Mouse (Mus musculus) right cerebral cortex, postnatal 25 days (tissue): ENCODE results near the gene Mta1.

ENCODE experiments used
- DNase-seq: peaks from one replicate; pipeline ENCODE4 v3.0.0; 2022

The Mta1 gene

DNA sequence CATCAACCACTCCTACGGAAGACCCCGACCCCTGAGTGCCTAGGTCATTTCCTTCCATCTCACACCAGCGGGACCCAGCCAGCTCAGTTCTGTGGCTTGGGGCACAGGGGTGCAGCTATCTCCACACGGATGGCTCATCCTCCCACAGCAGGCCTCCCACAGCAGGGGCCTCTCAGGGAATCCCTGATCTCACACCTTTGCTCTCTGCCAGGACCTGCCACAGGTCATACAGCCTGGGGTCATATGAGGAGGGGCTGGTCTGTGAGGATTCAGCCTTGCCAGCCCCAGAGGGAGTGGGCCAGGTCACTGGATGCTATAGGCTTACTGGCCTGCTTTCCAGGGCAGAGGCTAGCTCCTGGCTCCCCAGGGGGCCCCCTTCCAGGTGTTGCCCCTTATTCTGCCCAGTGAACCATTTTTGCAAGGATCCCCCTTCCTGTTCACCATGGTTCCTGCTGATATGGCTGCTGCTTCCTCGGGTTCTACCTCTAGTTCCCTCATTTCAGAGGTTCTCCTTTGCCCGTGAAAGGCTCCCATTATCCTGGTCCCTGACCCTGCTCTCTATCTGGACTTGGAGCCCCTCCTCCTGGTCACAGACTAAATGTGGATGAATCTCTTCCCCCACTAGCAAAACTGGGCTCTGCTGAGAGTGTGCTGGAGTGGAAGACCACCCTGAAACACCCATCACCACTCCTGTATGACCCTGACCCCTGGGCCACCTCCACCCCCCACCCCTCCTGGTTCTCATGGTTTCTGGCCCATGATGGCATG is 1.6 kb downstream of the Mta1 start:
- DNase-seq, result no peak

DNA sequence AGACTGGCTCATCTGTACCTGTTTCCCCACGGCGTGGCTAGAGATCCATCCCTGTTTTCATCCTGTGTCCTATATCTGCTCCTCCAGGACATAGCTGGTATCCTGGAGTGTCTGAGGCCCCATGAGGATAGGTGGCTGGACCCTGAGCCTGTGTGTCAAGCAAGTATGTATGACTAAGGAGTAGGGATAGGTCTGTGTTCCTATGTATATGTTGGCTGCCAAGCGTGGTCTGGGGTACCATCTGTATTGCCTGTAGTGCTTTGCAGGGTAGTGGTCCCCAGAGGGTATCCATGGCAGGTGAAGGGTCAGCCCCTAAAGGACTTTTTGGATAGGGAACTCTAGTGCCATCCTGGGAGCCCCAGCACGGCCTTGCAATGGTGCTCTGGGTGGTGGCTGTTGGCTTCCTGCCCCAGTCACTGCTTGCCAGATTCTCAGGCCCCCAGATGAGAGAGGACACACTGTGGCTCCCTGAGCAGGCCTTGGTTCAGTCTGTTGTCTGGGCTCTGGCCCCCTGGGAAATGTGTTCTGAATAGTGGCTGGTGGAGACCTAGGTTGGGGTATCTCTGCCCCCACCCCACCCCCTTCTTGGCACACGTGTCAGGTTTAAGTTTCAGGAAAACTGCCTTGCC is 2.5 kb downstream of the Mta1 start:
- no peak for DNase-seq

DNA sequence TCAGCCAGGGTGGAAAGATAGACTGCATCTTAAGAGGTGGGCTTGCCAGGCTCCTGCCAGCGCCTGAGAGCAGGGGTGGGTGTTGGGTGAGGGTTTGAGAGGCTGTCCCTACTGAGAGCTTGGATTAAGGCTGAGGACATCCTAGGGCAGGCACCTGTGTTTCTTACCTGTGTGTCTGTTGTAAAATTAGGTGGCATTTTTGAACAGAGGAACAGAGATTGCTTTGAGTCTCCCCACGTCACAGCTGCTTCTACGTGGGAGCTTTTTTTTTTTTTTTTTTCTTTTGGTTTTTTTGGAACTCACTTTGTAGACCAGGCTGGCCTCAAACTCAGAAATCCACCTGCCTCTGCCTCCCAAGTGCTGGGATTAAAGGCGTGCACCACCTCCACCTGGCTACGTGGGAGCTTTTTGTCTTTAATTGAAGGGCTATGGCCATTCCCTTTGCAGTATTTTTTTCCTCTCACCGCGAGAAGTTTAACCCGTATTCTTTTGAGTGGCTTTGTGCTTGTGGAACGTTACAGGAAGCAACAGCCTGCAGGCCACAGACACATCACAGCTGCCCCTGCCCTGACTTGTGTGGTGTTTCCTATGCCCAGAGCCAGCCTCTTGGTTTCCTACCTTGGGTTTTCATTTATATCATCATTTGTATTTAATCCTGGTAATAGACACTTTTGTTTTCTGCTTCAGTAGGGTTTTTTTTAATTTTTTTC is 3.3 kb downstream of the Mta1 start:
- no peak for DNase-seq

DNA sequence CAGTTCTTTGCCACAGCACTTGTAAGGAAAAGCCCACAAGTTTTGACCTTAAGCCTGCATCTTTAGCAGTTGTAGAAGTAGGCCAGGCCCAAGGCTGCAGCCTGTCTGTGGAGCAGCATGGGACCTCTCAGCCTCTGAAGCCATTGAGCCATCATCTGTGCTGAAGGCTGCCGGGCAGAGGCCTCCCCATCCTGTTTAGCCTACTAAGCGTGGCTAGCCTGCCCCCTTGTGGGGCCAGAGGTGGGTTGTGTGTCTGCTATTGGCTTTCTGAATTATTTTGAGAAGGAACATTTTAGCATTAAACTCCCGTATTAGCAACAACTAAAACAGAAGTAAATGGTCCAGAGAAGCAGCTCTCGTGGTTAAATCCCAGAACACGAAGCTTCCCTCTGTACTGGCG is 4.4 kb downstream of the Mta1 start:
- DNase-seq, result peak; percentile 47

DNA sequence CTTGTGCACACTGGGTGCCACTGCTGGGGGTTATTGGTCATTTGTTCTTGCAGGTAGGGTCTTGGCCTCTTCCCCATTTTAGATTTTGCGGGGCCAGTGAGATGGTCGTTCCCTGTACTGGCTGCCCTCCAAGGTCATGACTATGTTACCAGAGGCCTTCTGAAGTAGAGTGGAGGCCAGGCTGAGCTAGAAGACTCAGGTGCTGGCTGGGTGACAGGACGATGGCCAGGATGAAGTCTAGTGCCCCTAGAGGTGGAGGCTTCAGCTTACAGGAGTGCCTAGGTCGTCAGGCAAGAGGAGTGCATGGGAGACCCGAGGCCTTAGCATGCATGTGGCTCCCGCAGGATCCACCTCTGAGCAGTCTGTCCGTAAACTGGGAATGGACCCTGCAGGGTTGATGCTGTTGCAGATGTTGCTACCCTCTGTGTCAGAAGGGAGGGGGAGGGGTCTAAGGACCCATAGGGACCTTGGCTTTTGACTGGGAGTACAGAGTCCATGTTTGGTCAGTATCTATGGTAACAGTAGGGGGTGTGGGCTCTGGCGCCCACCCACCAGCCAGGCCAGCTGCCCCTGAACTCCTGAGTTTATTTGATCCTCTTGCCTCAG is 5.9 kb downstream of the Mta1 start:
- no peak for DNase-seq

DNA sequence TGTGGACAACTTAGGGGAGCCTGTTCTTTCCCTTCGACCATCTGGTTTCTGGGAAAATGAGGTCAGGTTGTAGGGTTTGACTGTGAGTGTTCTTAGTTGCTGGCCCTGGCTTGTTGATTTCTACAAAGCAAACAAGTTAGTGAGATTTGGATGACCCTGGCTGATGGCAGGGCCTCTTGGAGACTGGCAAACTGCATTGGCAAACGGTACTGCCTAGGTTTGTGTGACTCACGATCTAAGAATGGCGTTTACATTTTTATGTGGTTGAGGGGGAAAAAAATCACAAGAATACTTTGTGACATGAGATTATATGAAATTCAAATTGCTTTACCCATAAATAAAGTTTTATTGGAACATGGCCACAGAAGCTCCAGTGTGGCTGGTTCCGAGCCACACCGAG is 8.3 kb downstream of the Mta1 start:
- no peak for DNase-seq

DNA sequence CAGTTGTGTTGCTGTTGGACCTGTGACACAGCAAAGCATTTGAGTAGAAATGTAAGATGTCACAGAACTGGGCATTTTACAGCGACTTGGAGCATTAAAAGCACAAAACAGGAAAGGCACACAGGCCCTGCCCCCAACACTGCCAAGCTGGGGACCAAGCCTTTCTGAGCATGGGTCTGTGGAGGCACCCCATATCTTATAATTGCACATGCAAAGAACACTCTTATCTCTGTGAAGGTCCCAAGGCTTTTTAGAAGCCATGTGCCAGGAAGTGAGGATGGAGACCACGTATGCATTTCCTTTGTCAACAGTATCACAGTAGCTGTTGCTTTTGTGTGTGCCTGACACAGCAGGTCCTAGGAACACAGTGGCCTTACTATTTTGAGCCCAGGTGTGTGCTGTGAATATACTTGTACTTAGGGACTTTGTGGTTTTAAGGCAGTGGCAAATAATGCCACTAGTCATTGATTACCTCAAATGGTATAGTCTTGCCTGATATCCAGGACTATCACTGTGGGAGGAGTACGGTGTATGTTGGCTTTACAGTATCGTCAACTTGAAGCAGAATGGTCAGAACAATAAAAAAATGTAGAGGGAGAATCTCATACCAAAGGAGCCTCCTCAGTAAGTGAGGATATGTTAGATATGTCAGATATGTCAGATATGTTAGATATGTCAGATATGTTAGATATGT is 9.5 kb downstream of the Mta1 start:
- no peak for DNase-seq

DNA sequence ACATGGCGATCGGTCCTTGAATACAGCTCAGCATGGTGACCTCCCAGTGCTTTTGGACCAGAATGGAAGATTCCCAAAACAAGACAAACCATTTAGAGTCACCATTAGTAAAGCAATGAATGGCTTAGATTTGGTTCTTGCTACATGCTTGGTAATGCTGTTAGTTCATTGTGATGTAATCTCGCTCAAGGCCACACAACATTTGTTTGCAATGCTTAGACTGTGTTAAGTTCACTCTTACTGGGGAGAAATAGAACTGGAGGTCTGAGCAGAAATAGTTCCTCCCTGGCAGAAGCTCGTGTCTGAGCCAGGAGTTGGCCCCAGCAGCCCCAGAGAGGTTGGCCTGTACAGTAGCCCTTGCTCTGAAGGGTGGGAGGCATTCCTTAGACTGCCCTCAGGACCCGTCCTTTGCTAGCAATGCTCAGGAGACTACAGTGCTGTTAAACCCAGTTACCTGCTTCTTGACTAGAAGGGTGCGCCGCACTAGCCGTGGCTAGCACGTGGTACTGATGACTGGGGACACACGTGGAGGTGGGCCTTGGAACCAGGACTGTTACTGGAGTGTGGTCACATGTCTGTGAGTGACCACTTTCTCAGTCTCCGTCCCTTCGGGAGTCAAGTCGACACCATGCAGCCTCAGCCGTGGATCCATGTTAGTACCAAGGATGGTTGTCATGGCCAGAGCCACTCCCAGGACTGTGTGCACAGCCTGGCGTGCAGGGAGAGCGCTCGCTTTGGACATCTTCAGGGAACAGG is 10.6 kb downstream of the Mta1 start:
- no peak for DNase-seq

DNA sequence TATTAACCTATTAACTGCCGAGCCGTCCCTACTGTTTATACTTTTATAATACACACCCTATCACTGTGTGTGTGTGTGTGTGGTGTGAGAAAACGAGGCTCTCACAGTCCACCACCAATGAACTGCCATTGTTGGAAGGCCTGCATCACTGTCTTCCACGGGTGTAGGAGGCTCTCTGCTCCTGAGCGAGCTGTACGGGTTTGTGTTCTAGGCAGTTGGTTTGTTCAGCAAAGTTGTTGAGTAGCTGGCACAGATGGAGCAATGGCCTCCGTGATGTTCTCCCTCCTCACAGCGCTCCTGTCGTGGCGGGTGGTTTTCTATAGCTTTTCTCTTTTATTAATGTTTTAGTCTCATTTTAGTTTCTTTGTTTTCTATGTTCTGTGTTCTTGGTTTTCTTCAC is 11.7 kb downstream of the Mta1 start:
- no peak for DNase-seq

DNA sequence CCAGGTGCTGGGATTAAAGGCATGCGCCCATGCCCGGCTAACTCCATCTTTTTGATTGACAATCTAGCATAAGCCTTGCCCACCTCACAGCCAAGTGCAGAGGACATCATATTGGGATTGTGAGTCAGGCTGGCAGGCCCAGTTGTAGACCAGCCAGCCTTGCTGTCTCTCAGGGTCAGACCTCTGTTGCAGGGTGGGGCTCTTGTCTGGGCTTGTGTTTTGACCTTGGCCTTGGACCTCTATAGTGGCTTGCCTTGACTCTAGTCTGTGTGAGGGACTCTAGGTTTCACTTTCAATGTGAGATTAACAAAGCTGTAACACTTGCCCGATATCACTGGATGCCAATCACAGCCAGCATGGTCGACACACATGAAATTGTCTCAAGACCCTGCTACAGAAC is 16.1 kb downstream of the Mta1 start:
- no peak for DNase-seq

DNA sequence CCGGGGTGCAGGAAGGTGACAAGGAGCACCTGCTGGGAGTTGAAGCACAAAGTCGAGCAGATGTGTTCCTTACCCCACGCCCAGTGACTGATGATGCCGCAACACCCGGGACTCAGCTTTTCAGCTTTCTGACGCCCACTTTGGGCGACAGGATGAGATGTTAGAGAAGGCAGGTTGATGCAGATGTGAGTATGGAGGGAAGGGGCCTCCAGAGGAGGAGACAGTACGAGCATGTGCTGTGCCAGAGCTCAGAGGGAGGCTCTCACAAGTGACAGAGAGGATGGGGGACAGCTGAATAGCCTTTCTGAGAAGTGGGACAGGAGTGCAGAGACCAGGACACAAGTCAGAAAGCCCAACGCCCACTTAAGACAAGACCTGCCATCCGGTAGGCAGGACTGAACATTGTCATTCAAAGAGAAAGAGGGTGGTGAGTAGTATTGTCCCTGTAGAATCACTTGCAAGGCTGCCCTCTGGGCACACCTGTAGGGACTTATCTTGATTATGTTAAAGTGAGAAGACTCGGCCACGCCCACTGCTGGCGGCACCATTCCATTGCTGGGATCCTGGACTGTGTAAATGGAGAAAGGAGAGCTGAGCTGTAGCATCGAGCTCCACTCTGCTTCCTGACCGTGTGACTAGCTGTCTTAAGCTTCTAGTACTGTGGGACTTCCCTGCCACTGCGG is 16.9 kb downstream of the Mta1 start:
- no peak for DNase-seq

DNA sequence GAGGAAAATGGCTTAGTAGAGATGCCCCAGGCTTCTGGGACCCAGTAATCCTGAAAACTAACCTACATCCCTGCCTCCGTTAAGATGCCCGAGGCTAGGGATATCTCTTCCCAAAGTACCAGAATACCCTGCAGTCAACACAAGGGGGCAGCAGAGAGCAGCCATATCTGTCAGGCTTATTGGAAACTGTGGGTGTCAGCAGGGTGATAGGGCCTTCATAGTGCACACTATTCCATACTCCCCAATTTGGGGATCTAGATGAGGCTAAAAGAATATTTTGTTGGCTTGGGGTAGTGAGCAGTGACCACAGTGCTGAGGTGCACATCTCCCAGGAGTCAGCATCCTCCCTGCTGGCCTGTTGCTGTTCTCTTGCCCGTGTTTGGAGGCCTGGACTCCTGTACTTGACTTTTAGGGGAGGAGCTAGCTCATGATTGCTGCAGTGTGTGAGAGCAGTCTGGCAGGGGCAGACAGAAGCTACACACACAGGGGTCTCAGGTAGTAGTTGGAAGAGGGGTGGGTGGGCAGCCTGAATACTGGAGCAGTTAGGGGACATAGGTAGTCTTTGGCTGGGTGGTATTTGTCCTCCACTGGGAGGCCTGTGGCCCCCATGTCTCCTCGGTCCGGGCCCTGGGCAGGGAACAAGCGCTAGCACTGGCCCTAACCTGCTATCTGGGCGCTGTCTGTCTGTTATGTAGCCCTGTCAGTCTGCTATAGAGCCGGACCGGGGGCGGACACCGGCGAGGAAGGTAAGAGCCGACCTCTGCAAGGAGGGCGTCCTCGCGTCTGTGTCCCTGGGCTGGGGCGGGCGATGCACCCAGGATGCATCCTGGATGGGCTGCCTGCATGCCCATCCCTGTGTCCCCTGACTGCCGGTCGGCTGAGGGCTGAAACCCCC is 21.7 kb downstream of the Mta1 start:
- DNase-seq, result peak; percentile 78

DNA sequence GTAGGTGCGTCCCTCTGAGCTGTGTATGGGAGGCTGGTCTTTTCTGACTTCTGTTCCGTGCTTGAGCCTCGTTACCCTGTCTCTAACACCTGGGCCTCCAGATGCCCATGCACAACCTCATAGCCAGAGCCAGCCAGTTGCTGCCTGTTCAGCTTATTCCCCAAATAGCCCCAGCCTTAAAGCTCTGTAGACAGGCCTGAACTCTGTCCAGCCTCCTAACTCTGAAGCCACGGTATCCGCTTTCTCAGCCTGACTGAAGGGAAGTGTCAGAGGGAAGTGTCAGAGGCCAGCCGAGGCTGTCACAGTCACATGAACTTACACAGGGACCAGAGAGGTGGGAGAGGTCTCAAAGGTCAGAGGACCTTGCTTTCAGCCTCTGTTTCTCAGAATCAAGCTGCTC is 26.6 kb downstream of the Mta1 start:
- DNase-seq, result no peak

DNA sequence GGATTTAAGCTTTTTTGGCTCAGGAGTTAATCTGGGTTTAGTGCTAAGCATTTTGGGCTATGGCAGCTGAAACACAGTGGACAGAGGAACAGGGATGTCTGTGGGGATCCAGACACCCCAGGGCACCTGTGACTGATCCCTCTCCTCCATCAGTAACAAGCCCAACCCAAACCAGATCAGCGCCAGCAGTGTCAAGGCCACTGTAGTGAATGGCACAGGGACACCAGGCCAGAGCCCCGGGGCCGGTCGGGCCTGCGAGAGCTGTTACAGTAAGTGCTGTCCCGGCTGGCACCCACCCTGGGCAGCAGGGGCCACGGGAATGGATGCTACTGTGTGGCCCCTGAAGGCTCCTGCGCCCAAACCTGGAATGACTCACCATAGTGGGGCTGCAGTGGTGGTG is 32.7 kb downstream of the Mta1 start:
- DNase-seq, result no peak

DNA sequence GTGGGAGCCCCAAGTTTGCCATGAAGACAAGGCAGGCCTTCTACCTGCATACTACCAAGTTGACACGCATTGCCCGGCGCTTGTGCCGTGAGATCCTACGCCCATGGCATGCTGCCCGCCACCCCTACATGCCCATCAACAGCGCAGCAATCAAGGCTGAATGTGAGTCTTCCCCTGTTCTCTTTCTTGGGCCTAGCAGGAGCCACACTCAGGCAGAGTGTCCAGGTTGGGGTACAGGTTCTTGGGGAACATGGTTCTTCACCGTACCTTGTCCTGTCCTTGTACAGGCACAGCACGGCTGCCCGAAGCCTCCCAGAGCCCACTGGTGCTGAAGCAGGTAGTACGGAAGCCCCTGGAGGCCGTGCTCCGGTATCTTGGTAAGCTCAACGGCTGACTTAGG is 33.5 kb downstream of the Mta1 start:
- no peak for DNase-seq

DNA sequence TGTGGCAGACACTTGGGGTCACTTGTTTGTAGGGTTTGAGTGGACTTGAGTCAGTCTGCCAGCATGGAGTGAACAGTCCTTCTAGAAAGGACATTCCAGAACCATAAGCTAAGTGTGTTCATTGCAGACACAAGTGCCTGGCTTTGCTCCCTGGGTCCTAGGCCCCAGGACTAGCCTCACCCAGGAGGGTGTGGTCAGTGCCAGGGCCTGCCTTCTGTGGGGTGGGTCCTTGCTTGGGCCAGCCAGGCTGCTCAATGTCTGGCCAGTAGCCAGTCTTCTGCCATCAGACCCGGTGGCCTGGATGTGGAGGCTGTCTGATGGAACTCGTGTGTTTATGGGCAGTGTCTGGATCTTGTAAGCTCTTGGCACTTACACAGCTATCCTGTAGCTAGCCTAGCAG is 34.5 kb downstream of the Mta1 start:
- no peak for DNase-seq

DNA sequence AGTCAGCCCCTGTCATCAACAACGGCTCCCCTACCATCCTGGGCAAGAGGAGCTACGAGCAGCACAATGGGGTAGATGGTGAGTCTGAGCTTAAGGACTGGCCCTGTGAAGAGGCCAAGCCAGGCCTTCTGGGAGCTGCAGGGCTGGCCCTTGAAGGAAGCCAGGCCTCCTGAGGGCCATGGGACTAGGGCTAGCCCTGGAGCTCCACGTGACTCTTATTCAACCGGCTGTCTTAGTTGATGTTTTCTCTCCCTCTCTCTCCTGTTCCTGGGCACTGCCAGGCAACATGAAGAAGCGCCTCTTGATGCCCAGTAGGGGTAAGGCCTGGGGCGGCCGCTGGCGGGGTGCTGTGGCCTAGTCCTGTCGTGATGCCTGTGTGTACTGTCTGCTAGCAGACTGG is 35.2 kb downstream of the Mta1 start:
- DNase-seq, result no peak

DNA sequence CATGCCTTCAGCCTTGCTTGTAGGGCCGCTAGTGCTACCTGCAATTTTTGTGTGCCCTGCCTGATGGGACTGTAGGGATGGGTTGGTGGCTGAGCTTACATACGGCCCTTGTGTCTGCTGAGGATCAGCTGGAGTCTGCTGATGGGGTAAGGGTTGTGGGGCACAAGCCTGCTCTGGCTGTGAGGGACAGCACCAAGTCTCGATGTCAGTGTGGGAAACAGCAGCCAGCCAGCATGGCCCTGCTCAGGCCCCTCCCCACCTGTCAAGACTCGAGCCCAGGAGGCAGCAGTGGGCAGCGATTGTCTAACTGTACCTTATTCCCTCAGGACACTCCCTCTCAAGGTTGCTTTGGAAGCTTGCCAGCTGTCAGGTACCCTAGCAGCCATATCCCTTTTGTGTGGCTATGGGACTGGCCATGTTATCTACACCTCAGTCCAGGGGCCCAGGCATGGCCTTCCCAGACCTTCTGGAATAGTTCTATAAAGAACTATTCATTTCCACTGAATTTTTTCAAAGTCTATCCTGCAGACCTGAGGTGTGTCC is 35.9 kb downstream of the Mta1 start:
- DNase-seq, result no peak

DNA sequence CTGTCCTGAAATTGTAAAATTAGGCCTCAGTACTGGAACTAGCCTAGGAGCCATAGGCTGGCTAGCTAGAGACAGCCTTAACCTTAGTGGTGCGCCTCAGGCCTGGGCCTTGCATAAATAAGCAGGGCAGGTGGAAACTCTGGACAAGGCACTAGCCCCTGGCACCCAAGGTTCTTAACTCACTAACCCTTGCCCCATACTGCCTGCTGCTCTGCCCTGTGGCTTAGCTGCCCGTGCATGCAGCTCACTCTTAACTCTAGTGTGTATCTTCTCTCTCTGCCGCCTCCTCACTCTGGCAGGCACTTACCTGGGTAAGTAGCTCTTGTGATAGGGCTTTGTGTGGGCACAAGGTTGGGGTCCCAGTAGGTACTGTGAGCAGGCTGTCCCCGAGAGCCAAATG is 36.4 kb downstream of the Mta1 start:
- DNase-seq, result no peak

DNA sequence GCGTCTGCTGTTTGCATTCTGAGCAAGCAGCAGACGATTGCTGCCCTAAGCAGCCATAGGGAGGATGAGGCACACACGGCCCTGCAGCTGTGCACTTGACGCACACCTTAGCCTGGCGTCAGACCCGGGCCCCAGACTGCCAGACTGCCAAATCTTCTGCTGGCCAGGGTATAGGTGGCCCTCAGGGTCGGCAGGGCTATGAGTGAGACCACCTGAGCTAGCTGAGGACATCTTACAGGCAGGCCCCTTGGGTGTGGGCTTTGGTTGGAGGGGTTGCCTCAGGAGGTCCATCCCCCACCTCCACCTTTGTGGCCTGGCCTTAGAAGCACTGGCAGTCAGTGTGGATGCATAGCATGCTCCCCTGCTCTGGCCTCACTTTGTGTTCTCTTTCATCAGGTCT is 37.3 kb downstream of the Mta1 start:
- DNase-seq, result no peak
